Mouse (Mus musculus) CH12.LX (cell line): ENCODE results near the gene 6430548M08Rik. TPM values are rescaled to one million over a fixed set of nuclear protein-coding genes. Genes with fewer than 3 reads are reported as not detected.

Source experiments
- polyA plus RNA-seq: library from polyadenylated mRNA; unstranded; fragments of >175 nt; gene quantifications from 2 replicates; pipeline ENCODE4 v1.2.1, GENCODE M21; 2012; ENCODE audit warnings: low read depth; ENCODE audit not compliant: insufficient read length
- total RNA-seq, 2 experiments: library from RNA; depleted of rRNA; stranded (reverse); fragments of 300-350 nt in 1 of 2; fragments of >200 nt in 1 of 2; gene quantifications; 2 replicates each; pipeline ENCODE4 v1.2.3; 2012 to 2014

The 6430548M08Rik gene
- total and polyA plus RNA-seq, 3 experiments = 0.13 TPM; not detected in 2

Other genes with a start within 250 kb of the 6430548M08Rik start
- 152 and 167 TPM in 2 replicates for gene Usp10, start 203.8 kb upstream of the 6430548M08Rik start, total RNA-seq (2012; rRNA removed)
- gene Usp10, start 203.8 kb upstream of the 6430548M08Rik start, total RNA-seq (2014; rRNA removed) = 72.3 and 80.0 TPM in 2 replicates
- gene Usp10, start 203.8 kb upstream of the 6430548M08Rik start, polyA plus RNA-seq = 125 and 161 TPM in 2 replicates
- gene Gm20388, start 203.3 kb upstream of the 6430548M08Rik start, total RNA-seq (2012; rRNA removed) = 16.5 and 26.3 TPM in 2 replicates
- gene Gm20388, start 203.3 kb upstream of the 6430548M08Rik start, total RNA-seq (2014; rRNA removed) = 11.9 and 14.8 TPM in 2 replicates
- gene Gm20388, start 203.3 kb upstream of the 6430548M08Rik start, polyA plus RNA-seq = 22.2 and 27.2 TPM in 2 replicates
- gene Crispld2, start 121.7 kb upstream of the 6430548M08Rik start, total RNA-seq (2012; rRNA removed) = 0.04 TPM in 1 of 2 replicates, not detected in the other
- gene Crispld2, start 121.7 kb upstream of the 6430548M08Rik start, total RNA-seq (2014; rRNA removed) = not detected in 2 replicates
- not detected in 2 replicates for gene Crispld2, start 121.7 kb upstream of the 6430548M08Rik start, polyA plus RNA-seq
- gene Zdhhc7, start 12.7 kb upstream of the 6430548M08Rik start, total RNA-seq (2012; rRNA removed) = 26.3 and 30.9 TPM in 2 replicates
- 18.3 and 18.5 TPM in 2 replicates for gene Zdhhc7, start 12.7 kb upstream of the 6430548M08Rik start, total RNA-seq (2014; rRNA removed)
- 22.7 and 23.7 TPM in 2 replicates for gene Zdhhc7, start 12.7 kb upstream of the 6430548M08Rik start, polyA plus RNA-seq
- gene Fam92b, start 63.3 kb downstream of the 6430548M08Rik start, total RNA-seq (2012; rRNA removed) = not detected in 2 replicates
- gene Fam92b, start 63.3 kb downstream of the 6430548M08Rik start, total RNA-seq (2014; rRNA removed) = not detected in 2 replicates
- gene Fam92b, start 63.3 kb downstream of the 6430548M08Rik start, polyA plus RNA-seq = not detected in 2 replicates
- 5.6 and 8.5 TPM in 2 replicates for gene Gse1, start 114.3 kb downstream of the 6430548M08Rik start, total RNA-seq (2012; rRNA removed)
- 0.96 and 1.3 TPM in 2 replicates for gene Gse1, start 114.3 kb downstream of the 6430548M08Rik start, total RNA-seq (2014; rRNA removed)
- gene Gse1, start 114.3 kb downstream of the 6430548M08Rik start, polyA plus RNA-seq = 8.8 and 9.8 TPM in 2 replicates